Mouse (Mus musculus) cerebellum, postnatal 4 days (tissue): Measurements from ENCODE around the gene Cacybp.
A peak's percentile ranks its signal among the peaks of the same experiment; 100 is the strongest.

Experiments used
- DNase-seq, 2 experiments: peaks; one replicate each; pipeline ENCODE4 v3.0.0; 2022; ENCODE audit warnings: low spot score in 2 of 2, mixed read lengths in 1 of 2

Cacybp gene

GRCm38 (mm10) chr1:160212703-160213669 lies at the start of gene Cacybp:
Gene Cacybp (minus strand): TSS chr1:160212875.
- DNase-seq: peak; percentile 99 to 100

- no peak for DNase-seq
Measured at GRCm38 (mm10) chr1:160262415-160262814, 49.7 kb upstream of the Cacybp start.

GRCm38 (mm10) chr1:160261849-160262248 lies 49.2 kb upstream of the Cacybp start:
- no peak for DNase-seq

- no peak for DNase-seq
Measured at GRCm38 (mm10) chr1:160260605-160261004, 47.9 kb upstream of the Cacybp start.

GRCm38 (mm10) chr1:160259884-160260283 lies 47.2 kb upstream of the Cacybp start:
- DNase-seq: no peak

GRCm38 (mm10) chr1:160253108-160253507 lies 40.4 kb upstream of the Cacybp start:
- no peak for DNase-seq

- no peak for DNase-seq
Measured at GRCm38 (mm10) chr1:160251388-160252007, 38.8 kb upstream of the Cacybp start.

GRCm38 (mm10) chr1:160250782-160251181 lies 38.1 kb upstream of the Cacybp start:
- no peak for DNase-seq

GRCm38 (mm10) chr1:160249786-160250185 lies 37.1 kb upstream of the Cacybp start:
- no peak for DNase-seq

GRCm38 (mm10) chr1:160247473-160247872 lies 34.8 kb upstream of the Cacybp start:
- DNase-seq: no peak

GRCm38 (mm10) chr1:160246844-160247243 lies 34.2 kb upstream of the Cacybp start:
- no peak for DNase-seq

- no peak for DNase-seq
Measured at GRCm38 (mm10) chr1:160245954-160246353, 33.3 kb upstream of the Cacybp start.

- no peak for DNase-seq
Measured at GRCm38 (mm10) chr1:160244689-160245088, 32.0 kb upstream of the Cacybp start.

GRCm38 (mm10) chr1:160240091-160240490 lies 27.4 kb upstream of the Cacybp start:
- no peak for DNase-seq

GRCm38 (mm10) chr1:160238852-160239443 lies 26.3 kb upstream of the Cacybp start:
- no peak for DNase-seq

GRCm38 (mm10) chr1:160237981-160238380 lies 25.3 kb upstream of the Cacybp start:
- no peak for DNase-seq

GRCm38 (mm10) chr1:160233921-160234320 lies 21.2 kb upstream of the Cacybp start:
- DNase-seq: no peak

- no peak for DNase-seq
Measured at GRCm38 (mm10) chr1:160232113-160232512, 19.4 kb upstream of the Cacybp start.

- peak in 1 of 2 experiments; percentile 26 for DNase-seq
Measured at GRCm38 (mm10) chr1:160231013-160231412, 18.3 kb upstream of the Cacybp start.

- DNase-seq: no peak
Measured at GRCm38 (mm10) chr1:160227850-160228249, 15.2 kb upstream of the Cacybp start.

GRCm38 (mm10) chr1:160227196-160227595 lies 14.5 kb upstream of the Cacybp start:
- no peak for DNase-seq

- DNase-seq: no peak
Measured at GRCm38 (mm10) chr1:160224093-160224492, 11.4 kb upstream of the Cacybp start.
